Mouse (Mus musculus) heart, embryonic 14.5 days (tissue): Measurements from ENCODE around the gene Dcst1. TPM values are rescaled to one million over a fixed set of nuclear protein-coding genes. Genes with fewer than 3 reads are reported as not detected.
A peak's percentile ranks its signal among the peaks of the same experiment; 100 is the strongest.

Experiments used
- ATAC-seq: fragments of 200-750 bp; cut with Nextera tagmentation; 2 replicates; pipeline ENCODE4 v1.8.0; 2017; ENCODE audit warnings: low read depth, moderate TSS enrichment; ENCODE audit not compliant: insufficient number of reproducible peaks, insufficient read depth, low FRiP score
- H3K27ac ChIP-seq, 2 experiments: fragments of 200-500 bp in 1 of 2; fragments of 300-500 bp in 1 of 2; sonication (generic) in 1 of 2; replicated peaks in 1 of 2; 2 replicates each; pipeline ENCODE4 v1.5.1; 2012 to 2014; ENCODE audit warnings: low read depth in 2 of 2, low read length in 2 of 2, control low read depth in 1 of 2, mild to moderate bottlenecking in 1 of 2, mixed read lengths in 1 of 2; ENCODE audit not compliant: control insufficient read depth in 1 of 2, insufficient read depth in 1 of 2
- H3K27me3 ChIP-seq: fragments of 300-500 bp; sonication (generic); 2 replicates; pipeline ENCODE4 v1.6.1; 2014; ENCODE audit warnings: mild to moderate bottlenecking, low read length, control low read depth; ENCODE audit not compliant: control insufficient read depth, insufficient read depth
- H3K36me3 ChIP-seq: fragments of 300-500 bp; sonication (generic); 2 replicates; pipeline ENCODE4 v1.6.1; 2014; ENCODE audit warnings: mild to moderate bottlenecking, control low read depth, low read length, mixed read lengths; ENCODE audit not compliant: control insufficient read depth, insufficient read depth
- H3K4me1 ChIP-seq, 2 experiments: fragments of 200-500 bp in 1 of 2; fragments of 300-500 bp in 1 of 2; sonication (generic) in 1 of 2; 2 replicates each; pipeline ENCODE4 v1.6.1; 2012 to 2014; ENCODE audit warnings: low read length in 2 of 2, control low read depth in 1 of 2, mixed read lengths in 1 of 2; ENCODE audit not compliant: control insufficient read depth in 2 of 2, insufficient read depth in 2 of 2
- H3K4me2 ChIP-seq: fragments of 300-500 bp; sonication (generic); 2 replicates; pipeline ENCODE4 v1.6.1; 2014; ENCODE audit warnings: mild to moderate bottlenecking, low read length
- H3K4me3 ChIP-seq, 2 experiments: fragments of 200-500 bp in 1 of 2; fragments of 300-500 bp in 1 of 2; sonication (generic) in 1 of 2; 2 replicates each; pipeline ENCODE4 v1.5.1; 2012 to 2014; ENCODE audit warnings: low read length in 2 of 2, mild to moderate bottlenecking in 2 of 2, control low read depth in 1 of 2, low read depth in 1 of 2, moderate library complexity in 1 of 2; ENCODE audit not compliant: control insufficient read depth in 1 of 2, insufficient read depth in 1 of 2
- H3K9ac ChIP-seq: fragments of 300-500 bp; sonication (generic); 2 replicates; pipeline ENCODE4 v1.6.1; 2014; ENCODE audit warnings: mild to moderate bottlenecking, low read length
- H3K9me3 ChIP-seq: fragments of 300-500 bp; sonication (generic); 2 replicates; pipeline ENCODE4 v1.6.1; 2016; ENCODE audit warnings: low read length, control low read depth; ENCODE audit not compliant: control insufficient read depth
- WGBS: fragments of 180-500 bp; shearing (Covaris S2); extraction: QIAGEN DNeasy Blood & Tissue Kit; methylation state at CpG from one replicate; pipeline ENCODE4 v1.1.7; 2014; 5-methylcytosine and 5-hydroxymethylcytosine counted together
- polyA plus RNA-seq: library from polyadenylated mRNA; unstranded; fragments of >200 nt; fragmentation: Nextera tagmentation; extraction: Ambion mirVana; gene quantifications from 2 replicates; pipeline ENCODE4 v1.2.1, GENCODE M21; 2014

The Dcst1 gene
- polyA plus RNA-seq, 1 experiment from 2014 or later: 0.18 TPM

DNA sequence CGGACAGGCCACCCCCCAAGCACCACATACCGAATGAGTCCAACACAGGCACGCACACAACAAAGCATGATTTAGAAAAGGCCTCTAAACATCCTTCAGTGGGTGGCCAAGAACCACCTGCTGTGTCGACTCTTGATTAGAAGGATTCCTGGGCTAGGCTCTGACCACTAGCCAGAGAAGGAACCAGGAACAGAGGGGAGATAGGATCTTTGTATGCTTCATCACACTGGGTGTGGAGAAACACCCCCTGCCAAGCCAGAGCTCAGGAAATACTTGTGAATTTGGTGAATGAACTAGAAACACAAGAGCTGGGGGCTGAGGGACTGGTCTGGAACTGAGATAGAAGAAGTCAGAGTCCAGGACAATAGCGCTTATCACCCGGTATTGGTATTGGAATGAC, 28.5 kb downstream of the Dcst1 start:
- Histone ChIP-seq H3K27me3 (no peaks in the 10 kb centered on the region), H3K27ac (no peak overlapping the region), H3K36me3 (peaks cover 22% of the 10 kb centered on the region), H3K4me3 (peak overlapping the region; percentile 85 to 92; a peak in 3 of 4 replicates), H3K9ac (peak overlapping the region; percentile 92), H3K4me2 (peak overlapping the region; percentile 91), H3K9me3 (no peaks in the 10 kb centered on the region), H3K4me1 (peaks cover 8 to 9% of the 10 kb centered on the region in 2 experiments; a peak in 3 of 4 replicates)
- ATAC-seq: no peak
- 18% methylated on average over 6 of the region's 6 CpGs for WGBS

DNA sequence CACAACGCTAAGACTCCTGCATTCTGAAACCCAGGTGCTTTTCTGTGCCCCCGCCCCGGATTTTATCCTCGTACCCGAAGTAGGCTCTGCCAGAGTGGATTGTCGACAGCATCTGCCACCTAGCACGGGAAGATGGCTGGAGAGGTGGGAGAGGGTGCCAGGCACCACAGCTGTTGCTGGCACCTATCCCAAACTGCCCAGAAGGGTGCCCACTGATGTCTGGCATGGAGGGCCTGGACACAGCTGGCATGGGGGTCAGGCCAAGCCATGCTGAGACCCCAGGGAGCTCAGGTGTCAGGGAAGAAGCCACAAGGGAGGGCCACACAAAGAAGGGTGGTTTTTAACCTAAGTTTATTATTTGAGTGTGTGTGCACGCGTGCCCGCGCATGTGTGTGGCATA, 32.0 kb downstream of the Dcst1 start:
- Histone ChIP-seq H3K27me3 (no peaks in the 10 kb centered on the region), H3K4me3 (no peak overlapping the region), H3K9ac (no peak overlapping the region), H3K9me3 (no peaks in the 10 kb centered on the region), H3K36me3 (peaks cover 22% of the 10 kb centered on the region), H3K4me2 (no peak overlapping the region), H3K4me1 (peaks cover 11 to 15% of the 10 kb centered on the region in 2 experiments; a peak in 3 of 4 replicates), H3K27ac (no peak overlapping the region)
- WGBS: 74% methylated on average over 11 of the region's 11 CpGs
- no peak for ATAC-seq

DNA sequence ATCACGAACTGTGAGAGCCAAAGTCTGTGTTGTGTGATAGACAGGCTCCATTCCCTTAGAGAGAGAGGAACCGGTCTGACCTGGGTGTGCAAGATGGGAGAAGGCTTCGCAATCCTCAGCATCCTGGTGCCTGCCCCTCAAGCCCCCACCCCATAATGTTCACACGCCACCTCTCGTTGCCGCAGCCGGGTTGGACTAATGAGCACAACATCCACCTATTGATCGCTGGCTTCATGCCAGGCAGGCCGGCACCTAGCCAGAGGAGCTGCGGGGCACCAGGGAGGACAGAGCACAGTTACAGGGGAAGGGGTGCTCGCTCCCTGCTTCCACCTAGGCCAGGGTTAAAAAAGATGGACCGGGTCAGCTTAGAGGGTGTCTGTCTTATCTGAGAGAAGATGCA, 32.6 kb downstream of the Dcst1 start:
- no peak for ATAC-seq
- Histone ChIP-seq H3K27ac (no peak overlapping the region), H3K36me3 (peaks cover 22% of the 10 kb centered on the region), H3K4me2 (no peak overlapping the region), H3K4me1 (peaks cover 10 to 15% of the 10 kb centered on the region in 2 experiments; a peak in 3 of 4 replicates), H3K9ac (no peak overlapping the region), H3K27me3 (peaks cover 3% of the 10 kb centered on the region; the same call in 1 of the 2 replicates), H3K9me3 (no peaks in the 10 kb centered on the region), H3K4me3 (no peak overlapping the region)
- WGBS: 59% methylated on average over 12 of the region's 12 CpGs

DNA sequence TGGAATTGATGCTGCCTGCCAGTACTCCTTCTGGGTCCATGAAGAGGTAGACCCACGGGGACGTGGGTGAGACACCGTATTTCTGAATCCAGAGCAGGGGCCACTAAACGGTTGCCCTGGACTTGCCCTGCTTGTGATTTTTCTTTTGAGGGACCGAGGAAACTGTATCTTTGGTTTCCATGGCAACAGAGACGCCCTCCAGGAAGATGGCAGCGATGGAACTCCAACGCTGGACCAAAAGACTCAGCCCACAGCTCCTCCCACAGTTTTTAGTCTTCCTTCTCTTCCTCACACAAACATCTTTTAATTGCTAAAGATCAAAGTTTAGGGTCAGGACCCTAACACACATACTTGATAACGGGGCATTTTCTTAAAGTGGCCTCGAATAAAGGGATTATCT, 33.0 kb downstream of the Dcst1 start:
- no peak for ATAC-seq
- peaks cover 22% of the 10 kb centered on the region for H3K36me3 ChIP-seq
- H3K9ac ChIP-seq: no peak overlapping the region
- peaks cover 10 to 13% of the 10 kb centered on the region in 2 experiments; a peak in 3 of 4 replicates for H3K4me1 ChIP-seq
- H3K27ac ChIP-seq: no peak overlapping the region
- H3K9me3 ChIP-seq: no peaks in the 10 kb centered on the region
- no peak overlapping the region for H3K4me2 ChIP-seq
- WGBS: 74% methylated on average over 10 of the region's 10 CpGs
- H3K4me3 ChIP-seq: no peak overlapping the region
- peaks cover 5% of the 10 kb centered on the region; the same call in 1 of the 2 replicates for H3K27me3 ChIP-seq

DNA sequence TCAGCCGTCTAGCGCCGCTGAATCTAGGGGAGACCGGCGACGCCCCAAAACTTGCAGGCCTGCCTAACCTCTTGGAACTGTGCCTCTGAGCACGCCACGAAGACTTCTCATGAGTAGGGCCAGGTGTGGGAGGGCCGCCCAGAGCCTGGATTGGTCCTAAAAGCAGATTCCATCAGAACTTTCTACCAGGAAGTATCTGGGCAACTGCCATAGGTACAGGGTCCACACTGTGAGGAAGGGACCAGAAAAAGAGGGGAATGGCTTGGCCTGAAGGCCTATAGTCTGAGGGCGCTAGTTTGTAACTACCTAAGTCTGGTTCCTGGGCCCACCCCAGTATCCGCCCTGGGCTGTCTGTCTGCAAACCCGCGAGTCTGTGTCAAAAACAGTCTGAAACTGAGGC, 33.5 kb downstream of the Dcst1 start:
- H3K4me2 ChIP-seq: no peak overlapping the region
- peaks cover 22% of the 10 kb centered on the region for H3K36me3 ChIP-seq
- peaks cover 5% of the 10 kb centered on the region; the same call in 1 of the 2 replicates for H3K27me3 ChIP-seq
- H3K9ac ChIP-seq: no peak overlapping the region
- no peaks in the 10 kb centered on the region for H3K9me3 ChIP-seq
- peaks cover 8 to 9% of the 10 kb centered on the region in 2 experiments; a peak in 3 of 4 replicates for H3K4me1 ChIP-seq
- 72% methylated on average over 13 of the region's 13 CpGs for WGBS
- no peak for ATAC-seq
- no peak overlapping the region for H3K4me3 ChIP-seq
- H3K27ac ChIP-seq: no peak overlapping the region

DNA sequence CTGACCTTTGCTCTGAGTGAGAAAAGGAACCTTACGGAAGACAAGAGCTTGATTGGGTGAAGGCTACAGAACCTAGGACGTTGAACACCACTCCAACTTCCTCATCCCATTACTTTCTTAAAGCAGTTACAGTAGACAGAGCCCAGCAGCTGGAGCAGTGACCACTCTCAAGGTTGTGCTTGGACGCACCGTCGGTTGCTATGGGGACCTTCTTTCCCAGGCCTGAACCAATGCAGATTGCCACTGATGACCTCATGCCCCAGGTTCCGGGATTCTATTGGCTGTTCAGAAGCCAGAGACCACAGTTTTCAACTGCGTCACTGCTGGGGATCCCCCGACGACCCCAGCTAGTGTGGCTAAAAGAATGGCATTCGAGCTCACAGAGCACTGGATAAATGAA, 34.1 kb downstream of the Dcst1 start:
- Histone ChIP-seq H3K9ac (no peak overlapping the region), H3K4me3 (no peak overlapping the region)
- WGBS: 21% methylated on average over 10 of the region's 10 CpGs

DNA sequence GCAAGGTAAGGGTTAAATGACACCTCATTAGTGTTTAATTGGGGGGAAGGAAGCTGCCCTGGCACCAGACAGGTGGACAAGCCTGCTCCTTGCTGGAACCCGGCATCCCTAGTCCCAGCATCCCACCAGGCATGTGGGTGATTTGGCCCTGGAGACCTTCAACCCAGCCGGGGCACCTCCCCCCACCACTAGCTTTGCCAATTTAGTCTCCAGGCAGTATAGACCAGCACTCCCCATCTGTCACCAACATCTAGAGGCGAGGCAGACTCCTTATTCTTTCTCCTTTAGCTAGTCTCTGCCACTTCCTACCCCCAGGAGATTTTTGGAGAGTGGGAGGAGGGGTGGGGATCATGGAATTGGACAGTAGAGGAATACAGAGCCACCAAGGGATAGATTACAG, 34.7 kb downstream of the Dcst1 start:
- WGBS: 38% methylated on average over 3 of the region's 3 CpGs
- Histone ChIP-seq H3K9me3 (no peaks in the 10 kb centered on the region), H3K4me1 (peaks cover 5 to 6% of the 10 kb centered on the region in 2 experiments; a peak in 2 of 4 replicates), H3K36me3 (peaks cover 22% of the 10 kb centered on the region), H3K9ac (no peak overlapping the region), H3K27me3 (peaks cover 5% of the 10 kb centered on the region; the same call in 1 of the 2 replicates), H3K4me2 (no peak overlapping the region), H3K27ac (no peak overlapping the region), H3K4me3 (no peak overlapping the region)
- ATAC-seq: no peak

More for the DNA sequence above, 34.1 kb downstream of the Dcst1 start:
- peaks cover 5% of the 10 kb centered on the region; the same call in 1 of the 2 replicates for H3K27me3 ChIP-seq
- H3K27ac ChIP-seq: no peak overlapping the region
- H3K4me2 ChIP-seq: no peak overlapping the region
- peaks cover 22% of the 10 kb centered on the region for H3K36me3 ChIP-seq
- no peak for ATAC-seq
- H3K4me1 ChIP-seq: peaks cover 5 to 8% of the 10 kb centered on the region in 2 experiments; a peak in 2 of 4 replicates
- no peaks in the 10 kb centered on the region for H3K9me3 ChIP-seq

DNA sequence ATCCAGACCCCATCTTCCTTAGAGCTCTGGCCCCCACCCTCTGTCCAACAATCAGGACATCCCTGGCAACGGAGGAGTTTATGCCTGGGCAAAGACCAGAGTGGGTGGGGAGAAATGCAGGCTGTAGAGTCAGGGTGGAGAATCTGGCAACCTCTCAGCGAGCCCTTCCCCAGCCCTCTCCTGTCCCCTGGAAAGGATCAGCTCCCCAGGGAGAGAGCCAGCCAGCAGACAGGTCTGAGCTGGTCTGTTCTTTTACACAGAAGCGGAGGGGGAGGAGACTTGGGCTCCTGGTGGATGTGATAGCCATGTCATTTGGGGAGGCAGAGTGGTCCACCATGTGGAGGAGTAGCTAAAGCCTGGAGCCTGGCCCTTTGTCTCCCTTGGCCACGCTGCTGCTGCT, 36.4 kb downstream of the Dcst1 start:
- Histone ChIP-seq H3K36me3 (peaks cover 8% of the 10 kb centered on the region), H3K27me3 (peaks cover 5% of the 10 kb centered on the region; the same call in 1 of the 2 replicates), H3K4me3 (no peak overlapping the region), H3K9ac (no peak overlapping the region), H3K27ac (no peak overlapping the region), H3K9me3 (no peaks in the 10 kb centered on the region), H3K4me2 (no peak overlapping the region), H3K4me1 (peaks cover 5 to 6% of the 10 kb centered on the region in 2 experiments; a peak in 2 of 4 replicates)
- 11% methylated on average over 4 of the region's 4 CpGs for WGBS
- ATAC-seq: no peak
